Mouse (Mus musculus) bone marrow macrophage, adult 2 months (primary cell): ENCODE data around the gene Hs3st6.

Source experiments
- CTCF ChIP-seq: IDR thresholded peaks from 2 replicates; pipeline ENCODE4 v1.5.1; 2012; ENCODE audit warnings: low read depth, mild to moderate bottlenecking, low read length, moderate library complexity
- POLR2A ChIP-seq: IDR thresholded peaks from 2 replicates; pipeline ENCODE4 v1.6.1; 2012; ENCODE audit warnings: mild to moderate bottlenecking, low read depth, low read length, borderline replicate concordance

DNA sequence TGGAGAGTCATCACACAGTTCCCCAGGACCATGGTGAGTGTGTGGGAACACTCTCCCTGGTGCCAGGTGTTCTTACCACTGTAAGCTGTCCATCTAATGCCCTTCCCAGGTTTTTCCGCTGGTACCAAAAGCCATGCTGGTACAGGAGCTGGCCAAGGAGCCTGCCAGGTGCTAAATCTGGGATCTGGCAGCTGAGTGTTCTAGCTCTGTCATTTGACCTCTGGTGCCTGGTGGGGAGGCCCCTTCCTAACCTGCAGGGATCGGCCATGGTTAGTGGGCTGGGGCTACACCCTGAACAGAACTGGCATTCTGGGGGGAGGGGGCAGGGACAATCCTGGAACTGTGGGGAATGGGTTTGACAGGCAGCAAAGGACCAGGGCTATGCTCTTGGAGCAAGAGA lies 25.2 kb upstream of the Hs3st6 start, which contains the start of gene Rpl3l:
- TF ChIP-seq CTCF (no peak), POLR2A (no peak)
